Mouse (Mus musculus) bone marrow, adult 2 months (tissue): Measurements from ENCODE around the gene Rdh7.

Experiments used
- CTCF ChIP-seq: fragments of 200-500 bp; IDR thresholded peaks from 2 replicates; pipeline ENCODE4 v1.5.1; 2011; ENCODE audit warnings: low read length, control low read depth; ENCODE audit not compliant: control insufficient read depth, insufficient read depth
- POLR2A ChIP-seq: fragments of 200-500 bp; IDR thresholded peaks from 2 replicates; pipeline ENCODE4 v1.6.1; 2011; ENCODE audit warnings: low read depth, mild to moderate bottlenecking, control low read depth, low read length, borderline replicate concordance; ENCODE audit not compliant: control insufficient read depth

- TF ChIP-seq POLR2A: no peak
- TF ChIP-seq CTCF: no peak
Observed at GRCm38 (mm10) chr10:127903116-127903515, 14.5 kb upstream of the Rdh7 start.
